Mouse (Mus musculus): ENCODE data around the gene Flt3l. TPM values are rescaled to one million over a fixed set of nuclear protein-coding genes. Genes with fewer than 3 reads are reported as not detected.
"Not testable (repeated sequence)": the region's sequence is repeated elsewhere in the genome, so short reads cannot be mapped to it uniquely, and the experiment has no call there.

Flt3l gene
- total RNA-seq, 2 experiments from 2014 or later, result 5.7 to 8.2 TPM

DNA sequence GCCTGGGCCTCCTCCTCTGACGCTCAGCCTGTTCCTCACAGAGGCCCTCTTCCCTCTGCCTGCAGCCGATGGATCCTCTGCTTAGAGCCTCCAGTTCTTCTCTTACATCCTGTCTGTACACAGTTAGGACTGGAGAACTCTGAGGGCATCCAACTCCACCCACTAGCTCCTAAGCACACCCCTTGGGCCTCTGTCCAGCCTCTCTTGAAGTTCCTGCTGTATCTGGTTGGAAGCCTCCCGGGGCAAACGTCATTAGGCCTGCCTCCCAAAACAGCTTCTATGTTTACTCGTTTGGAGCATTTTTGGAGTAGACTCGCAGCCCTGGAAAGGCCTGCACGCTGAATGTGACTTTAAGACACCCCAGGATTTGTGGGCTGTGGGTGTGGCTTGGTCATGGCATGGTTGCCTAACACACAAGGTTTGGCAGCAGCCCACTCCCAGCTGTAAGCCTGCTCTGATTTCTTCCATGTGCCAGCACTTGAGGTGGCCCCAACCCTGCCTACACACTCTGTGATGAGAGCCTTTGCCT, 32.5 kb downstream of the Flt3l start, which contains the start of gene Fcgrt:
Gene Fcgrt (minus strand): TSS at position 200 of the 529 bp plus-strand sequence.
- ATAC-seq (replicated peaks; ENCODE audit: poor library complexity, severe bottlenecking), result peak; percentile 83

DNA sequence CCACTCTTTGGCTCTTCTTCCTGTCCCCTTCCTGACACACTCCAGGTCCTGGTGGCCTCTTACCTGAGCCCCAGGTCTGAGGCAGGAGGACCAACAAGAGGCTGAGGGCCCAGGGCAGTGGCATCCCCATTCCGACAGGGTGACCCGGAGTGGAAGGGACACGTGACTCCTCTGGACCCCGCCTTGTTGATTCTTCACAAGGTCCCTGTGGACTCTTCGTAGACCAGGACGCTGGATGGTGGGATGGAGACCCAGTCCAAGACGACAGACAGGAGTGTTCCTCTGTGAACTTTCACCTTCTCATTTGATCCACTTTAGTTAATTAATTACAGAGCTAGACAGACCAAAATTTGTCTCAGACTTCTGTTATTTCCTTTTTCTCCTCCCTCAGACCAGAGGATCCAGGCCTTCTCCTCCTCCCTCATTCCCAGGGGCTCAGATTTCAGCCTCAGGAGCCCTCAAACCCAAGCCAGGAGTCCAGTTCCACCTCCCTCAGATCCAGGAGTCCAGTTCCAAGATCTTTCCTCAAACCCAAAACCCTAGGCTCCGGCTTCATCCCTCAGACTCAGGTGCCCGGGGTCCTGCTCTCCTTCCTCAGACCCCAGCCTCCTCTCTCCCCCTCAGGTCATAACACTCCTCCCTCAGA, 33.2 kb downstream of the Flt3l start:
- ATAC-seq (replicated peaks; ENCODE audit: poor library complexity, severe bottlenecking), result no peak

DNA sequence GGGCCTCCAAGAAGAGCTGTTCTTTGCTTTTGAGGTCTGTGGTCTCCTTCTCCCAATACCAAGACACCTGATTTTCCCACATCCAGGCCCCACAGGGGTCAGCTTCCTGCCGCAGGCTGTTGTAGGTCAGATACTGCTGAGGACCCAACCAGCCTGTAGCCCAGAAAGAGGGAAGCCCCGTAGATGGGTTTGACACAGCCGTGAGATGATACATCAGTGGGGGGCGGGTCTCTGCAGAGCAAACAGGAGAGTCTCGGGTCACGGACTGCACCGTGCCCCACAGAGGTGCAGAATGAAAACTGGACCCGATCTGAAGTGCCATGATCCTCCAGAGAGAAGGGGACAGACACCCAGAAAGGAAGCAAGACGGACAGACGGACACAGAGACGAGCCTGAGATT, 33.8 kb downstream of the Flt3l start:
- ATAC-seq (replicated peaks; ENCODE audit: poor library complexity, severe bottlenecking), result no peak

DNA sequence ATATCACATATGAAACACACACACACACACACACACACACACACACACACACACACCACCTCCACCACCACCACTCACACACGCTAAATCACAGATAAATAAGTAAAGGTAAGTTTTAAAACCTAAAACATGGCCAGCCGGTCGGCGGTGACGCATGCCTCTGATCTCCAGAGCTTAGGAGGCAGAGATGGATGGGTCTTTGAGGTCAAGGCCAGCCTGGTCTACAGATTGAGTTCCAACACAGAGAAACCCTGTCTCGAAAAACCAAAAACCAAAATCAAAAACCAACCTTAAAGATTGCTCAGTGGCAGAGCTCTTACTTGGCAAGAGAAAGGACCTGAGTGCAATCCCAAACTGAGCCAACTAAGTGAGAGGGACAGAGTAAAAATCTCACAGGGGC, 36.2 kb downstream of the Flt3l start:
- ATAC-seq (replicated peaks; ENCODE audit: poor library complexity, severe bottlenecking), result no peak

DNA sequence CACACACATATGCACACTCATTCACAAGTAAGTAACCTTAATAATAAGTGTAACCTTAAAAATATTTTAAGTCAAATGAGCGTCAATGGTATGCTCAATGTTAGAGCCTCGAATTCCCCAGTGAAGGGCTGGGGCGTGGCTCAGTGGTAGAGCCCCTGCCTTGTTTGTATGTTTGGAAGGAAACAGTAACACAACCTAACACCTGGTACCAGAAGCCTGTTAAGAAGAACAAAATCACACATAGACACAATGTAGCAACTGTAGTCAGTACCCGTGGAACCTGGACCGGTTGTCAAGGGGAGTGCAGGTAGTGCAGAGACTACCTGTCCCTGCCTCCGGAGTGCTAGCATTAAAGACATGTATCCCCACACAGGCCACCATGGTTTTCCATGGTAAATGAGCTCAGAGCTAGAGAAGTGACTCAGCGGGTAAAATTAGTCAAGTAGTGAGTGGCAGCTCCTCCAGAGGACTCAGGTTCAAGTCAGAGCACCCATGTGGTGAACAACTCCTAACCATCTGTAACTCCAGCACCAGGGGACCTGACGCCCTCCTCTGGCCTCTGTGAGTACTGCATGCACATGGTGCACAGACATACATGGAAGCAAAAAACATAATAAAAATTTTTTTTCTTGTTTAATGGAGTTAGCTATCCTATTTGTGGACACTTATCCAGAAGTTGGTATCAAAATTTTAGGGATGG, 37.5 kb downstream of the Flt3l start:
- no peak for ATAC-seq (replicated peaks; ENCODE audit: poor library complexity, severe bottlenecking)

DNA sequence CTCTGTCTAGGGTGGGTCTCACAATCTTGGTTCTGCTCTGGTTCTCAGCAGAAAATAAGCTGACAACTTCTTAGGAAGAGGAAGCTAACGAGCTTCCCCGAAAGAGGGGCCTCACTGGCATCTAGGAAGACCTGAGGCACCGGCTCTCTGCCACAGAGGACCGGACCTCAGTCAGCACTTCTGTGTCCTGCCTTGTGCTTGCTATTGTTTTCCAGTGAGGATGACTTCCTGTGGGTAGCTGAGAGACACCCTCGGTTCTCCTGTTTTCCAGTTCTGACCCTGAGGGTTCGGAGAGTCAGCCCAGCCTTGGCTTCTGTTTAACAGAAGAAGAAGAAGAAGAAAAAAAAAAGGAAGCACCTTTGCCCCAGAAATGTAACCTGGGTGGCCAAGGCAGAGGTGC, 38.8 kb downstream of the Flt3l start:
- ATAC-seq (replicated peaks; ENCODE audit: poor library complexity, severe bottlenecking), result no peak

DNA sequence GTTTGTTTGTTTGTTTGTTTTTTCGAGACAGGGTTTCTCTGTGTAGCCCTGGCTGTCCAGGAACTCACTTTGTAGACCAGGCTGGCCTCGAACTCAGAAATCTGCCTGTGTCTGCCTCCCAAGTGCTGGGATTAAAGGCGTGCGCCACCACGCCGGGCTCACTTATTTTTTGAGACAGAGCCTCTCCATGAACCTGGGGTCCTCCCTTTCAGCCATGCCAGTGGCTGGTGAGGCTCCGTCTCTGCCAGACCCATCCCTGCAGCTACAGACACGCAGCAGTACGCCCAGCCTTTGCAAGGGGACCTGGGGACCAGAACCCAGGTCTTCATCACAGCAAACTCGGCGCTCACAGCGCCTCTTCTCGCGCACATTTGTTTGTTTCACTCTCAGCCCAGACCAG, 40.3 kb downstream of the Flt3l start:
- ATAC-seq (replicated peaks; ENCODE audit: poor library complexity, severe bottlenecking), result not testable (repeated sequence)

DNA sequence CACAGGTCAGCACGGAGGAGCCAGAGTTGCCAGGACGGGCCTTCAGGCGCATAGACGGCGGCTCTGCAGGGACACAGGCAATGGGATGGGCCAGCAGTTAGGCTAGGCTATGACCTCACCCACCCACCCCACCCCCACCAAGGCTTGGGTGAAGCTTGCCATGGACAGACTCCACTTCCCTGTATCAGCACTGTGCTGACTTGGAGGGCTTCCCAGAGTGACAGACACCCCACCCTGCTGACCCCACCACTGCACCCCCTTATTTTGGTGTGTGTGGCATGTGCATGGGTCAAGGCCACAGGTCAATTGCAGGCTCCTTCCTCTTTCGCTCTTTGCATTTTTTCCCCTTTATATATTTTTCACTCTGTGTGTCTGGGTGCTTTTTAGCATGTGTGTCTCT, 40.9 kb downstream of the Flt3l start:
- ATAC-seq (replicated peaks; ENCODE audit: poor library complexity, severe bottlenecking), result peak; percentile 12

DNA sequence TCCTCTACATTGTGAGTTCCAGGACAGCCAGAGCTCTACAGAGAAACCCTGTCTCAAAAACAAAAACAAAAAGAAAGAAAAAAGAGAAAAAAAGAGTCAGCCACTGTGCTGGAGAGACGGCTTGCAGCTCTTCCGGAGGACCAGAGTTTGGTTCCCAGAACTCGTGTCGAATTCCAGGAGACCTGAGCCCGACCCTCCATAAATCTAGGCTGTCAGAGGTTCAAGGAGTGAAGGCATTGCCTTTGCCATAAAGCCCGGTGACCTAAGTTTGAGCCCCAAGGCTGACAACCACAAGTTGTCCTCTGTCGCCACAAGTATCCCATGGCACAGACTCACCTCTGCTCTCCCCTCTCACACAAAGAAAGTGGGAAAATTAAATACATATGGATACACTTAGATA, 42.1 kb downstream of the Flt3l start:
- ATAC-seq (replicated peaks; ENCODE audit: poor library complexity, severe bottlenecking), result no peak

DNA sequence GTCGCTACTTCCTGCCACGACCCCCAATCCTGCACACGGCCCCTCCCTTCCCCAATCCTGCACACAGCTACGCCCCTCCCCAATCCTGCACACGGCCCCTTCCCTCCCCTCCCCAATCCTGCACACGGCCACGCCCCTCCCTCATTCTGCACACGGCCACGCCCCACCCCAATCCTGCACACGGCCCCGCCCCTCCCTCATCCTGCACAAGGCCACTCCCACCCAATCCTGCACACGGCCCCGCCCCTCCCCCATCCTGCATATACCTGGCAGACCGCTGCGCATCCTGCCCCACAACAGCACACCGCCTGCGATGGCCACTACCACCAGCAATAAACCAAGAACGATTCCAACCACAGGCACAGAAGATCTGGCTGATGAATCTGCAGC, 42.7 kb downstream of the Flt3l start:
- ATAC-seq (replicated peaks; ENCODE audit: poor library complexity, severe bottlenecking), result no peak

DNA sequence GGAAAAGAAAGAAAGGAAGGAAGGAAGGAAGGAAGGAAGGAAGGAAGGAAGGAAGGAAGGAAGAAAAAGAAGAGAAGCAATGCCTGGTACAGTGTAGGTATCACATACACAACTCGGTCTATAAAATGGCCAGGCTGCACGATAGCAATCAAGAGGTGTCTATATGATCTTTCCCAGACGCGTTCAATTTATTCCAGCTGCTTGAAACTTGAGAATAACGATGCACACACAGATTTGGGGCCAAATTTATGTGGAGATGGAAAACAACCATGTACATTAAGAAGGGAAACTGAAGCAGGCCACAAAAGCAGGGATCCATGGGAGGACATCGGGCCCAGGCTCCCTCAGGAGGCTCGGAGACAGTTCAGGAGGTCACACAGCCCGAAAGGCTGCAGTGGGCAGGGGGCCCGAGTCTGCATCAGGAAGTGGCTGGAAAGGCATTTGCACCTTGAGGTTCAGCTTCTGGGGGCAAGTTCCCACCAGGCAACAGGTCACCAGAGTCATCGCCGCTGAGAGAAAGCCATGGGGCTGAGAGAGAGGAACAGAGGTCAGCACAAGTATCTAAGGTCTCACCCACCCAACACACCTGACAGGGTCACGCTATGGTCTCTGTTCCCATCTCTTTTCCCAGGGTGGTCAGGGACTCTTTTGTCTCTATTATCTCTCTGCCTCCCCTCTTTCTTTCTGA, 43.3 kb downstream of the Flt3l start:
- no peak for ATAC-seq (replicated peaks; ENCODE audit: poor library complexity, severe bottlenecking)

DNA sequence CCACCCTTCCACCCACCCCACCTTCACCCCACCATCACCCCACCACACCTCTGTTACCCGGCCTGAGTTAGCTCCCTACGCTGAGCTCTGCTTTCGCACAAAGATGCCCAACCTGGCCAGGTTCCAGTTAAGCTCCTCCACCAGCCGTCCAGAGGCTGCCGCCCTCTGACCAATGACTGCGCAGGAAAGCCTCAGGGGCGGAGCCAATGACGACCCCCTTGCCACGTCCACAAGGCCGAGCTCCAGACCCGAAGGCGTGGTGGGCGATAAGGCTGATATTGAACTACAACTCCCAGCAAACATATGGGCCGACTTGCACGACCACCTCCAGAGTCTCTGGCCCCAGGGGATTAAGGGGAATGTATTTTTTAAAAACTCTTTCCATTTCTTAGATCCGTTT, 44.2 kb downstream of the Flt3l start, which contains the start of gene Rcn3:
Gene Rcn3 (minus strand): TSS at position 174 of the 400 bp plus-strand sequence.
- peak; percentile 50 for ATAC-seq (replicated peaks; ENCODE audit: poor library complexity, severe bottlenecking)

DNA sequence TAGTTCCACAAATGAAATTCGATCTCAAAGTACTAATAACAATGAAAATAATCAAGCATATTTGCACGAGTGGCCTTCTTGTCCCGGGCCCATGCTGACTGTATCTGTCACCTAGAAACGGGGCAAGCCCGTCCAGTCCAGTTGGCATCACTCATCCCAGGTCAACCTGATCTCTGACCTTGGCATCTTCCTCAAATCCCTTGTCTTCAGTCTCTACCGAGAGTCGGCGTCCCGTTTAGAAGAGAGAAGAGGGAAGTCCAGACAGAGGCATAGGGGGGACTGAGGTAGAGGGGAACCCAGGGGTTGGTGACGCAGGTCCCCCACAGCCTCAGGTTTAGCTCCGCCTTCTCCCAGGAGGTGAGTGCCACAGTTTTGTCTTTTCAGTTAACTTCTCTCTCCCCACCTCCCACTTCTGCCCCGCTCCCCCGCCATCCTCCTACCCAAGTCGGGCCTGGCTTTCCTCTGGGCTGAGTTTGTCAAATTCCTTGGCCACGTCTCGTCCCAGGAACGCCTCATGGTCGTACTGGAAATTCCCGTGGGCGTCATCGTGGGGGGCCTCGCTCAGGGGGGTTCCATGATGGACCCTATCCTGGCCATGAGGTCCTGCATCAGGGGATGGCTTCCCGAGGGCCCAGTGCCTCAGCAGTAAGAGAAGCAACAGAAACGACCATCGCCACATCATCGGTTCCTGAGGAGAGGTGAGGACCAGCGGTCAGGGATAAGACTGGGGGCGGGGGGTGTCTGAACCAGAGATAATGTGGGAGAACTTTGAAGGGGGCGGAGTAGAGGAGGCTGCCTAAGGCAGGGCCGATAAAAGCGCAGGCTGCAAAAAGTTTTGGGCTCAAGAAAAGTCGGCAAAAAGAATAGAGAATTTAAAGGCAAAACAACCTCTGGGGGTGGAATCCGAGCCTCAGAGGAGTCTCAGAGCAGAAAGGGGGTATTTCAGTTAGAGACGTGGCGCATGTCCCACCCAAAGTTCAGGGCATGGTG, 44.9 kb downstream of the Flt3l start:
- ATAC-seq (replicated peaks; ENCODE audit: poor library complexity, severe bottlenecking), result peak; percentile 77

DNA sequence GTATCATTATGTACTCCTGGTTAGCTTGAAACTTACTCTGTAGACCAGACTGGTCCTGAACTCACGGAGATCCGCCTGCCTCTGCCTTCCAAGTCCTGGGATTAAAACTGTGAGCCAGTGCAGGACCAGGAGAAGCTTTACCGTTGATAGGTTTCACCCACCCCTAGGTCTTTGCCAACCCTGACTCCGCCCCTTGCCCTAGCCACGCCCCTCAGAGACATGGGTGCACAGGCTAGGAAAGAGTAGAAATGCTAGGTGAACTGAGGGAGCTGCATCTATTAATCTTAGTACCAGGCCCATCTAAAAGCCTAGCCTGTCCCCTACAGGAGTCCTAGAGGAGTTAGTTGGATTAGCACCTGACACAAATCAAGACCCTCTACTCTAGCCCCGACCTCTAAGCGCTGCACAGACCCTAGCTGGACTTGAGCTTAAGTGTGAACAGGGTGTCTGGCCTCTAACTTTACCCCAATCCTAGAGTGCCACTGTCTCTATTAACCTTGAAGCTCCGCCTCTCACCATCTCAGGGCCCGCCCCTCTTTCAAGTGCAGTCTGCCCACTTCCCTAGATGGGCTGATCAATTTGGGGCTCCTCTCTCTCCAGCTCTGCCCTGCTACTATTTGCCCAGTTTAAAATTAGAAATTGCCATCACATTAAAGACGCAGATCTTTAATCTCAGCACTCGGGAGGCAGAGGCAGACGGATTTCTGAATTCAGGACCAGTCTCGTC, 45.8 kb downstream of the Flt3l start:
- peak; percentile 53 for ATAC-seq (replicated peaks; ENCODE audit: poor library complexity, severe bottlenecking)

DNA sequence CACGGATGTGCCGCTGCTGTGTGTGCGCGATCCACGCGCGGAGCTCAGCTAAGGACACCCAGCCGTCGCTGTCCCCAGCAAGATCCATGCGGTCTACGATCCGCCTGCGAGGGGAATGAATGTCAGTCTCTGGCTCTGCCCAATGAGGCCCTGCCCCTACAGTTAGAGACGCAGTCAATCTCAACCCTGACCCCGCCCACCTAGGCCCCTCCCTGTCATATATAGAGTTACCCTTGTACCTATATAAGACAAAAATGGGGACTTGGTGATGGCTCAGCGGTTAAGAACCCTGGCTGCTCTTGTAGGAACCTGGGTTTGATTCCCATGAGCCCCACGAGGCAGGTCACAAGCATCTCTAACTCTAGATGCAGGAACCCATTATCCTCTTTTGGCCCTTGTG, 47.6 kb downstream of the Flt3l start:
- no peak for ATAC-seq (replicated peaks; ENCODE audit: poor library complexity, severe bottlenecking)

DNA sequence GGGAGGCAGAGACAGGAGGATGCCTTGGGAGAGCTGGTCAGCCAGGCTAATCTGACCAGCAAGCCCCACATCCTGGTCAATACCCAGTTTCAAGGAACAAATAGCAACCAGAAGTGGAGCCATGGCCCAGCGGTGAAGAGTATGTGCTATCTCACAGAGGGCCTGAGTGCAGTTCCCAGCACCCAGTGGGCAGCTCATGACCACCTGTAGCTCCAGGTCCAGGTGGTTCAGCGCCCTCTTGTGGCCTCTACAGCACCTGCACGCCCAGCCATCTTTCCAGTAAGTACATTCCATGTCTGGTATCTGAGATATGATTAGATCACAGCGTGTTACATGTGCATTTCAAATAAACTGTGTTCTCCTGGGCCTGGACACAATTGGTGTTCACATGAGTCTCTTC, 50.1 kb downstream of the Flt3l start:
- ATAC-seq (replicated peaks; ENCODE audit: poor library complexity, severe bottlenecking), result no peak

DNA sequence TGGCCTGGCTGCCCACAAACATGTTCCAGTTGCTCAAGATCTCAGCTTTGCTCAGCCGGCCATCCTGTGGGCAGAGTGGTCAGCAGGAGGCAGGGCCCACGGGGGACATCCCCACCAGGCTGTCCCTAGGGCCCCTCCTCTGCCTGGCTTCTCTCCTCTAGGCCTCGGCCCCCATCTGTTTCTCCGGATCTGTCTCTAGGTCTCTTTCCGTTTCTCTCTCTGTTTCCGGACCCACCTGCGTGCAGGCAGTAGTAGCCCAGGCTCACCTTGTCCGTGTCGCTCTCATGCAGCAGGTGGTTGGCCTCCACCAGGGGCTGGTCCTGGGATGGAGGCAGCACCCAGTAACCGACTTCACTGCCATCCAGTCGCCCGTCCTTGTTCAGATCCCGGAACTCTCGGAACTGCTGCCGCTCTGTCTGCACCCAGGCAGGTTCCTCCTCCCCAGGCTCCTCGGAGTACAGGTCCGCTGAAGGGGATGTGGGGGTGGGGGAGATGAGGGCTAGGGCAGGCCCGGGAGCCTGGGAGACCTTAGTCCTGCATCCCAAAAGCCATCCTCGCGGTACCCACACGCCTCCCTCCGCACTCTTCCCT, 52.8 kb downstream of the Flt3l start:
- ATAC-seq (replicated peaks; ENCODE audit: poor library complexity, severe bottlenecking), result no peak

DNA sequence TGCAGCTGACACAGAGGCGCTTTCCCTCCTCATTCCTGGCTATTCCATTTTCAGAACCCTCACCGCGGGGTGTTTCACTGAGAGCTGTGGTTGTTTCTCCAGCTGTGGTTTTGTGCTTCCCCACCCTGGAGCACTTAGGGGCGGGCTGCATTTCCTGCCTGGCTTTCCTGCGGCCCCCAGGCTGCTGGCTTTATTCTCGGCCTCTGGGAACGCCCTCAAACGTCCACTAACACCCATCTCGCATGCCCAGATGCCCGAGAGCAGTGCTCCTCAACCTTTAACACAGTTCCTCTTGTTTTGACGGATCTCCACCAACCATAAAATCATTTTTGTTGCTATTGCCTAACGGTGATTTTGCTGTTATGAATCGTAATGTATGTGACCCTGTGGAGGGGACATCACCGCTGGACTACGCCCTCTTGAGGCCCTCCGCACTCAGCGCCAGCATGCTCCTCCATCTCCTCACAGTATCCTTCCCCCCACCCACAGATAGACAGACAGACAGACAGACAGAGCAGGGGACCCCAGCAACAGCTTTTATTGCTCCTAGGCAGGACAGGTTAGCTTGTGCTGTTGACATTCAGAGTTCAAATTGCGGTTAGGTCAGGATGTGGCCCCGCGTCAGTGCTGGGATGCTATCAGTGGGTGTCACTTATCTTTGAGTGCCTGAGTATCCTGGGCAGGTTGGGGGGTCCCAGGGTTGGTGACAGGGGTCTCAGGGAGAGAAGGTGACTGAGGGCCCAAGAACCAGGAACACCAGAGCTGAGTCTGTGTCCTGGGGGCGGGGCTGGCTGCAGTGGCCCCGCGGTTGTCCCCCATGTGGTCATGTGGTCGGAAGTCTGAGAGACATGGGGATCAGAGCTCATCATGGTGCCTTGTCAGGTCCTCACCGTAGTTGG, 53.6 kb downstream of the Flt3l start:
- ATAC-seq (replicated peaks; ENCODE audit: poor library complexity, severe bottlenecking), result peak; percentile 77
